Mouse (Mus musculus) lung, adult 2 months (tissue): Measurements from ENCODE around the gene Slc25a24. TPM values are rescaled to one million over a fixed set of nuclear protein-coding genes. Genes with fewer than 3 reads are reported as not detected.

Experiments
- DNase-seq: peaks from one replicate; pipeline ENCODE4 v3.0.0; 2022
- H3K4me1 ChIP-seq: fragments of 200-500 bp; 2 replicates; pipeline ENCODE4 v1.6.1; 2011; ENCODE audit warnings: low read length; ENCODE audit not compliant: control insufficient read depth, insufficient read depth
- H3K4me3 ChIP-seq: fragments of 200-500 bp; replicated peaks from 2 replicates; pipeline ENCODE3; 2011; ENCODE audit warnings: low read depth, mild to moderate bottlenecking, control low read depth, low read length; ENCODE audit errors: extremely low read depth
- CTCF ChIP-seq: fragments of 200-500 bp; IDR thresholded peaks from 2 replicates; pipeline ENCODE4 v1.5.1; 2011; ENCODE audit warnings: mild to moderate bottlenecking, low read length, control low read depth; ENCODE audit not compliant: insufficient read depth
- POLR2A ChIP-seq: fragments of 200-500 bp; IDR thresholded peaks from 2 replicates; pipeline ENCODE4 v1.6.1; 2011; ENCODE audit warnings: low read depth, mild to moderate bottlenecking, control low read depth, low read length, borderline replicate concordance; ENCODE audit errors: extremely low read depth
- polyA plus RNA-seq: library from polyadenylated mRNA; depleted of rRNA; stranded (reverse); fragments of >200 nt; gene quantifications from 2 replicates; pipeline ENCODE4 v1.2.3, GENCODE M21; 2012; rRNA removed

The Slc25a24 gene
- polyA plus RNA-seq, 1 experiment: 8.8 TPM

- Histone ChIP-seq H3K4me1 (no peaks in the 10 kb centered on the region), H3K4me3 (no peak overlapping the region)
- TF ChIP-seq CTCF: no peak
- TF ChIP-seq POLR2A: no peak
- no peak for DNase-seq
Measured at GRCm38 (mm10) chr3:109216352-109216751, 93.4 kb downstream of the Slc25a24 start.

Other genes with a start within 250 kb of the Slc25a24 start
- 1.3 and 1.7 TPM in 2 replicates for gene Fndc7, start 233.1 kb upstream of the Slc25a24 start, polyA plus RNA-seq
- gene Prpf38b, start 211.4 kb upstream of the Slc25a24 start, polyA plus RNA-seq: 48.9 and 64.0 TPM in 2 replicates
- gene Henmt1, start 183.3 kb upstream of the Slc25a24 start, polyA plus RNA-seq: 0.19 TPM in 1 of 2 replicates, not detected in the other
- gene Gm9857, start 182.7 kb upstream of the Slc25a24 start, polyA plus RNA-seq: not detected in 2 replicates
- gene Fam102b, start 95.5 kb upstream of the Slc25a24 start, polyA plus RNA-seq: 7.5 and 10.7 TPM in 2 replicates
- gene Slc25a54, start 42.7 kb upstream of the Slc25a24 start, polyA plus RNA-seq: not detected in 2 replicates
- 3.1 and 3.9 TPM in 2 replicates for gene Vav3, start 217.5 kb downstream of the Slc25a24 start, polyA plus RNA-seq